Mouse (Mus musculus) kidney, embryonic 14.5 days (tissue): ENCODE measurements at regions not wholly inside any gene's neighbourhood (a gene's known extent, or its start where the extent isn't known, plus 50 kb on each side); places are given as distances from the start of the nearest gene placed in this dataset.

Source experiments
- ATAC-seq: fragments of 200-750 bp; cut with Nextera tagmentation; 2 replicates; pipeline ENCODE4 v1.8.0; 2017; ENCODE audit warnings: moderate number of reproducible peaks, mild to moderate bottlenecking, moderate TSS enrichment, moderate library complexity; ENCODE audit not compliant: low FRiP score, low TSS enrichment
- H3K27ac ChIP-seq: fragments of 300-500 bp; sonication (generic); 2 replicates; pipeline ENCODE4 v1.5.1; 2014; ENCODE audit warnings: low read depth, mild to moderate bottlenecking, low read length, moderate library complexity, mixed read lengths
- H3K27me3 ChIP-seq: fragments of 300-500 bp; sonication (generic); 2 replicates; pipeline ENCODE4 v1.6.1; 2014; ENCODE audit warnings: mild to moderate bottlenecking, low read length; ENCODE audit not compliant: control insufficient read depth, insufficient read depth
- H3K36me3 ChIP-seq: fragments of 300-500 bp; sonication (generic); 2 replicates; pipeline ENCODE4 v1.6.1; 2014; ENCODE audit warnings: low read length, mixed read lengths; ENCODE audit not compliant: control insufficient read depth, insufficient read depth
- H3K4me1 ChIP-seq: fragments of 300-500 bp; sonication (generic); 2 replicates; pipeline ENCODE4 v1.6.1; 2014; ENCODE audit warnings: low read length, mixed read lengths; ENCODE audit not compliant: control insufficient read depth, insufficient read depth
- H3K4me2 ChIP-seq: fragments of 300-500 bp; sonication (generic); replicated peaks from 2 replicates; pipeline ENCODE4 v1.6.1; 2014; ENCODE audit warnings: low read depth, mild to moderate bottlenecking, low read length
- H3K4me3 ChIP-seq: fragments of 300-500 bp; sonication (generic); 2 replicates; pipeline ENCODE4 v1.5.1; 2014; ENCODE audit warnings: mild to moderate bottlenecking, low read length
- H3K9ac ChIP-seq: fragments of 300-500 bp; sonication (generic); 2 replicates; pipeline ENCODE4 v1.6.1; 2014; ENCODE audit warnings: low read depth, mild to moderate bottlenecking, low read length, moderate library complexity
- H3K9me3 ChIP-seq: fragments of 300-500 bp; sonication (generic); 2 replicates; pipeline ENCODE4 v1.6.1; 2016; ENCODE audit warnings: low read length; ENCODE audit not compliant: control insufficient read depth
- WGBS: fragments of 180-500 bp; shearing (Covaris S2); extraction: QIAGEN DNeasy Blood & Tissue Kit; methylation state at CpG from one replicate; pipeline ENCODE4 v1.1.7; 2014; 5-methylcytosine and 5-hydroxymethylcytosine counted together

GRCm38 (mm10) chr14:61736384-61737322 is 129.4 kb downstream of the Kcnrg start:
- H3K27me3 ChIP-seq = no peaks in the 10 kb centered on the region
- H3K9ac ChIP-seq = no peak overlapping the region
- 36% methylated on average over 16 of the region's 16 CpGs for WGBS
- ATAC-seq = no peak
- no peak overlapping the region; the same call in 1 of the 2 replicates for H3K4me2 ChIP-seq
- 0 out of 2 replicates have a peak, but pooled peaks cover 10% of the 10 kb centered on the region for H3K4me1 ChIP-seq
- H3K27ac ChIP-seq = peak overlapping the region; percentile 65; the same call in 1 of the 2 replicates
- no peak overlapping the region for H3K4me3 ChIP-seq
- H3K9me3 ChIP-seq = no peaks in the 10 kb centered on the region
- no peaks in the 10 kb centered on the region for H3K36me3 ChIP-seq

GRCm38 (mm10) chr14:61737504-61738040 is 130.3 kb downstream of the Kcnrg start:
- Histone ChIP-seq H3K27me3 (no peaks in the 10 kb centered on the region), H3K9me3 (no peaks in the 10 kb centered on the region), H3K36me3 (no peaks in the 10 kb centered on the region), H3K27ac (peak overlapping the region; percentile 65; the same call in 1 of the 2 replicates), H3K4me2 (no peak overlapping the region; the same call in 1 of the 2 replicates), H3K9ac (no peak overlapping the region), H3K4me3 (no peak overlapping the region), H3K4me1 (0 out of 2 replicates have a peak, but pooled peaks cover 10% of the 10 kb centered on the region)
- WGBS = 69% methylated on average over 6 of the region's 6 CpGs
- peak; percentile 66; the same call in 1 of the 2 replicates for ATAC-seq

- Histone ChIP-seq H3K9me3 (no peaks in the 10 kb centered on the region), H3K36me3 (no peaks in the 10 kb centered on the region), H3K9ac (no peak overlapping the region), H3K4me2 (no peak overlapping the region), H3K4me1 (0 out of 2 replicates have a peak, but pooled peaks cover 10% of the 10 kb centered on the region), H3K4me3 (no peak overlapping the region), H3K27me3 (no peaks in the 10 kb centered on the region), H3K27ac (no peak overlapping the region)
- WGBS = 89% methylated on average over 1 of the region's 1 CpGs
- no peak for ATAC-seq
Observed at GRCm38 (mm10) chr14:61739453-61739852, 132.2 kb downstream of the Kcnrg start.

- 37% methylated on average over 4 of the region's 4 CpGs for WGBS
- Histone ChIP-seq H3K4me3 (no peak overlapping the region), H3K36me3 (no peaks in the 10 kb centered on the region)
Observed at GRCm38 (mm10) chr14:61743855-61744408, 136.7 kb downstream of the Kcnrg start.

GRCm38 (mm10) chr14:61753421-61753820 is 146.2 kb downstream of the Kcnrg start:
- Histone ChIP-seq H3K4me1 (0 out of 2 replicates have a peak, but pooled peaks cover 3% of the 10 kb centered on the region), H3K27ac (no peak overlapping the region), H3K36me3 (no peaks in the 10 kb centered on the region), H3K9ac (no peak overlapping the region), H3K9me3 (no peaks in the 10 kb centered on the region), H3K4me2 (no peak overlapping the region), H3K27me3 (no peaks in the 10 kb centered on the region), H3K4me3 (no peak overlapping the region)
- 71% methylated on average over 3 of the region's 3 CpGs for WGBS
- ATAC-seq = no peak

More at GRCm38 (mm10) chr14:61743855-61744408, 136.7 kb downstream of the Kcnrg start:
- ATAC-seq = no peak
- H3K4me2 ChIP-seq = no peak overlapping the region
- H3K27me3 ChIP-seq = no peaks in the 10 kb centered on the region
- H3K9me3 ChIP-seq = no peaks in the 10 kb centered on the region
- no peak overlapping the region for H3K9ac ChIP-seq
- no peak overlapping the region for H3K27ac ChIP-seq
- no peaks in the 10 kb centered on the region for H3K4me1 ChIP-seq

- no peak overlapping the region for H3K27ac ChIP-seq
- H3K4me2 ChIP-seq = no peak overlapping the region; the same call in 1 of the 2 replicates
- H3K27me3 ChIP-seq = no peaks in the 10 kb centered on the region
- H3K9ac ChIP-seq = no peak overlapping the region
- no peak overlapping the region for H3K4me3 ChIP-seq
- no peaks in the 10 kb centered on the region for H3K36me3 ChIP-seq
- 0 out of 2 replicates have a peak, but pooled peaks cover 3% of the 10 kb centered on the region for H3K4me1 ChIP-seq
- no peak for ATAC-seq
- 35% methylated on average over 1 of the region's 1 CpGs for WGBS
- no peaks in the 10 kb centered on the region for H3K9me3 ChIP-seq
Observed at GRCm38 (mm10) chr14:61756651-61757050, 149.4 kb downstream of the Kcnrg start.

- Histone ChIP-seq H3K36me3 (no peaks in the 10 kb centered on the region), H3K4me1 (0 out of 2 replicates have a peak, but pooled peaks cover 3% of the 10 kb centered on the region), H3K27me3 (no peaks in the 10 kb centered on the region), H3K4me2 (peak overlapping the region; percentile 43), H3K9me3 (no peaks in the 10 kb centered on the region), H3K4me3 (no peak overlapping the region; the same call in 1 of the 2 replicates), H3K9ac (peak overlapping the region; percentile 20; the same call in 1 of the 2 replicates), H3K27ac (no peak overlapping the region)
- 12% methylated on average over 14 of the region's 15 CpGs for WGBS
- peak; percentile 90 for ATAC-seq
Observed at GRCm38 (mm10) chr14:61757086-61757822, 150.0 kb downstream of the Kcnrg start.

GRCm38 (mm10) chr14:61757823-61758175 is 150.5 kb downstream of the Kcnrg start:
- Histone ChIP-seq H3K27ac (no peak overlapping the region), H3K9ac (peak overlapping the region; percentile 20; the same call in 1 of the 2 replicates), H3K27me3 (no peaks in the 10 kb centered on the region), H3K4me3 (no peak overlapping the region; the same call in 1 of the 2 replicates), H3K9me3 (no peaks in the 10 kb centered on the region), H3K4me1 (0 out of 2 replicates have a peak, but pooled peaks cover 3% of the 10 kb centered on the region), H3K36me3 (no peaks in the 10 kb centered on the region), H3K4me2 (peak overlapping the region; percentile 43)
- ATAC-seq = no peak
- WGBS = 42% methylated on average over 7 of the region's 7 CpGs
